Mouse (Mus musculus) lung, postnatal 14 days (tissue): Measurements from ENCODE around the gene Lrrc4c.

Source experiments
- DNase-seq: peaks from one replicate; pipeline ENCODE4 v3.0.0; 2021

The Lrrc4c gene

DNA sequence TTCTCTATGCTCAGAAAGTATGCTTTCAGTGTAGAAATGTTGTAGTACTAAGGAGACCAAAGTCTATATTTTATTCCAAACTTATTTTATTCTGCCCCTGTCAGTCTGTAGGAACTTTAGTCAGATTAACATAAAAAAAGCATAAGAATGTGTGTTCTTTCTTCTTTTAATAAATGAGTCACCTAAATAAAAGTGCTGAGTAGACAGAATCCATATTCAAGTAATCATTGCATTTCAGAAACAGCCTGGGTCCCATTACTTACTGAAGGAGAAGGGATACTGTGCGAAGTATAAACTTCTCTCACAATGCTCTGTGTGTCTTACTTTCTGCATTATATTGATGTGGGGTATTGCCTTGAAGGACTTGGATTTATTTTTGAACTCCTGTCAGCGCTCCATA is 255.8 kb downstream of the Lrrc4c start:
- DNase-seq: no peak

GRCm38 (mm10) chr2:96577701-96578100 is 259.7 kb downstream of the Lrrc4c start:
- DNase-seq: no peak

DNA sequence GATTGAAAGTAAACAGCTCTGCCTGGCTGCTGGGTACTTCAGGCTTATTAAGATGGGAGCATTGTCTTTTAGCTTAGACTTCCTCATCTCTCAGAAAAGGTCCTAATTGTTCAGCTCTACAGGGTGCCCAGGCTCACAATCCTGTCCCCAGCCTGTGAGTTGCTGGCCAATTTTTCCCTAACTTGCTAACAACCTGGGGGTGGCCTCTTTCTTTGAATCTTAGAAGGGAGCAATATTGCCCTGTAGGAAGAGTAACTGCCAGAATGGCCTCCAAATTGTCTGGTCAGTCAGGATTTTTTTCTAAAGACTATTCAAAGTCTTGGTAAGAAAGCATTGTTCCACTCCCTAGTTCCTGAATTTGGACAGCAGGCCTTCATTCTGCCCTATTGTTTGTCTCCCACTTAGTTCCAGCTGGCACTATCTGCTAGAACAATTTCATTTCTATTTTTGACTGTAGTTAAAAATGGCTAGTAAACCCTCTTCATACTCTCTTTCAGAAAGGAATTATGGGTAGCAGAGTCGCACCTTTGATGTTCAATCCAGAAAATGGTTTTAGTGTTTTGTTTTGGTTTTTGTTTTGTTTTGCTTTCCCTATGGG is 262.3 kb downstream of the Lrrc4c start:
- DNase-seq: no peak

GRCm38 (mm10) chr2:96585665-96586064 is 267.7 kb downstream of the Lrrc4c start:
- DNase-seq: no peak

- DNase-seq: no peak
Observed at GRCm38 (mm10) chr2:96604801-96605200, 286.8 kb downstream of the Lrrc4c start.

DNA sequence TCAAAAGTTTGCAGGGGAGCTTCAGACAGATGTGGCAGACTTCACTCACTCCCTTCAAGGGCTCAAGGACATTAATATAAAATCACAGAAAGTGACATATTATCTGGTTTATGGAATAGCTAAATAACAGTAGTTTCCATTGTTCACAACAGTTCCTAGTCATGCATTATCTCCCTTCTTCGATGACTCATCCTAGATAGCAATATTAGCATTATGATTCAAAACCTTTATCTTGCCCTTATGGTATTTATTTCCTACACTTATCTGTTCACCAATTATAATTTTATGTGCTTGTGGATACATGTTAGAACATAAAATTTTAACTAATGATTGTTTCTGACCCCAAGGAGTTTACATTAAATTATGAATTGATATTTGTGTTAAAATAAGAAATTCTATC is 296.2 kb downstream of the Lrrc4c start:
- no peak for DNase-seq

GRCm38 (mm10) chr2:96618691-96619205 is 300.8 kb downstream of the Lrrc4c start:
- no peak for DNase-seq

DNA sequence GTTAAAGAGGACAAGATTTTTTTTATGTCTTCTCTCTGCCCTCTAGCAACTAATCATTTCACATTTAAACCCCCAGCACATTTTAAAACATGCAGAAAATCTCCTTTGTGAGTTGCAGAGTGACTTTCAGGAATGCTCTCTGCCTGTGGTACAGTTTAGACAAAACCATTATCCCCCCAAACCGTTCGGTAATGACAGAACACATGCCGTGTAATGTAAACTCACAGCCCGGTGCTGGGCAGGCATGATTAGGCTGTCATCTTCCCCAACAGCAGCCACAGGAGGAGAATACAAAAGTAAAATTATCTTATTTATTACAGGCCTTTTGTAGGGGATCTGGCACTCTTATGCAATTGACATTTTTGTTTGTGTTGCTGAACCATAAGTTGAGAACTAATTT is 349.1 kb downstream of the Lrrc4c start:
- DNase-seq: no peak

- DNase-seq: no peak
Observed at GRCm38 (mm10) chr2:96681806-96682205, 363.8 kb downstream of the Lrrc4c start.

DNA sequence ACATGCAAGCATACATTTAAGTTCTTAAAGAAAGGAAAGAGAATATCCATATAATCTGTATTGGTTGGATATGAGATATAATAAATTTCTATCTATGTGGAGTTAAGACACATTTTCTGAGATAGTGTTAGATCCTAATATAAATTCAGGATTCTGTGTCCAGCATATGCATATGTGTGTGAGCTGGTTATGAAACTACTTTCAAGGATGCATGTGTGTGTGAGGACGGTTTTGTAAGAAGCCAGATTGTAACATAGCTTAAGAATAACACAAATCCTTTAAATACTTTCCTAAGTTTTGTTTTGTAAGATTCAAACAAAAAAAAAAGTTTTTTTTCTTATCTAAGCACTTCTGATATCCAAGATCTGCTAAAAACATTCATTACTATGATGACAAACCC is 367.4 kb downstream of the Lrrc4c start:
- no peak for DNase-seq

- DNase-seq: no peak
Observed at GRCm38 (mm10) chr2:96705004-96705403, 387.0 kb downstream of the Lrrc4c start.

DNA sequence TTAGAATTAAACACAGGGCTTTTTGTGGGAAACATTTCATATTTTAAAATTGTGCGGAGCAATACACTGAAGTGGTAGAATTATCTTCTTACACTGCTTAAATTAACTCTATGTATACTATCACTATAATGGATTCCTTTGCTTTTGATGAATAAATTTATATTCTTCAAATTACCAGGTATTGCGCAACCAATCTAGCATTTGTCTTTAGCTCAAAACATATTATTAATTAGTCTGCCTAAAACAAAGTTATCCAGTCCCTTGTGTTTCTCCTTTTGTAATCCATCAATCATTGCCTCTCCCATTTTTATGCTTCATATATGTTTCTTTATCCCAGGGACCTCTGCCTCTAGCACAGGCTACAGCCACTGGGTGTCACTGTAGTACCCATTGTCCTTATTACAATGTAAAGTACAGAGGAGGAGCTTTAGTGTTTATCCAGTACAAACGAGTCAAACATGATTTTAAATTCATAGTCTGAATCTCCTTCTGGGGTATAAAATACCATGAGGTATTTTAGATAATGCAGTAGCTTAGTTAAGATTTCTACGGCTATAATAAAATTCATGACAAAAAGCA is 389.9 kb downstream of the Lrrc4c start:
- DNase-seq: no peak

DNA sequence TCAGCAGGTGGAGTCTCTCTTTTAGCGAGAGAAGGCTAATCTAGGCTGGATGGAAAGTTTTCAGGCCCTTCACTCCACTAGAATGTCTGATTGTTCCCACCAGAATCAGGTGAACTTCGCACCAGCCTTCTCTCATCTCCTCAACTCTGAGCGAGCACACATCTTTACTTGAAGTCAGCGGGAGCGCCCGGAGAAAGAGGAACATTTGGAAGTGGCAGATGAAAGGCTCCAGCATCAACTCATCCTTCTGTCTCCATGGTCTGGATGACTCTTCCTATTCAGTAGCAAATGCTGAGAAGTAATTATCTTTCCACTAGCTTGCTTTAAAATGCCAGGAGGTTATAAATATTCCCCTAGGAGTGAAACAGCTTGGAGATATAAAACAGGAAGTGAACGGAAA is 396.6 kb downstream of the Lrrc4c start:
- DNase-seq: no peak

GRCm38 (mm10) chr2:96717353-96717752 is 399.4 kb downstream of the Lrrc4c start:
- DNase-seq: no peak

DNA sequence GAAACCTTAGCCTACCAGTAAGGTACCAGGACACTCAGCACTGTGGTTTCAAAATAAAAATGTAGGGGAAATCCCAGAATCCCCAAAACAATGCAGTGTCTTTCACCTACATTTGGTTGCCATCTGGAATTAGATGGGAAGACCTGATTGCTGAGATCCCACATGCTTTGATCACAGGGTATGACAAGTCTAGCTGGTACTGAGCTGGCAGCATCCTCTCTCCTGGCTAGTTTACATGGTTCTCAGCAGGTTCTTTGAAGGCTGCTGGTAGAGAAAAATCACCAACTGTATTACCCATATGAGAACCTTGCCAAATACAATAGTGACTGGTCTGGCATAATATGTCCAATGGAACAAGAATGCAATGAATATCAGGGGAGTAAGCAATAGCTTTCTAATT is 405.4 kb downstream of the Lrrc4c start:
- no peak for DNase-seq

GRCm38 (mm10) chr2:96736081-96736480 is 418.1 kb downstream of the Lrrc4c start:
- no peak for DNase-seq

- no peak for DNase-seq
Observed at GRCm38 (mm10) chr2:96755066-96755465, 437.1 kb downstream of the Lrrc4c start.

DNA sequence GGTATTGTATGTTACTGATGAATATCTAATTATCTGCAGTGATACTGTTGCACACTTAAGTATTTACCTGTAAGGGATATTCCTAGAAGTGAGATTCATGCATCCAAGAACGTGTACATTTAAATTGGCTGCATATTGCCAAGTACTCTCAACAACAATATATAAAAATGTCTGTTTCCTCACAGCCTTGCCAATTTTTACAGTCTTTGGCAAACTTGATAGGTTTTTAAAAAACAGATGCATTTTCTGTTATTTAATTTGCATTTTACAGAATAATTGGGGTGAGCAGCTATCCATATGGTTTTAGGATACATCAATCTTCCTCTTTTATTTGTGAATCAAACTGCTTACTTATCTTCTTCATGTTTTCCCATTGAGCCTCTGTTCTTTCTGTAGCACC is 439.7 kb downstream of the Lrrc4c start:
- DNase-seq: no peak

GRCm38 (mm10) chr2:96763538-96763937 is 445.6 kb downstream of the Lrrc4c start:
- DNase-seq: no peak

DNA sequence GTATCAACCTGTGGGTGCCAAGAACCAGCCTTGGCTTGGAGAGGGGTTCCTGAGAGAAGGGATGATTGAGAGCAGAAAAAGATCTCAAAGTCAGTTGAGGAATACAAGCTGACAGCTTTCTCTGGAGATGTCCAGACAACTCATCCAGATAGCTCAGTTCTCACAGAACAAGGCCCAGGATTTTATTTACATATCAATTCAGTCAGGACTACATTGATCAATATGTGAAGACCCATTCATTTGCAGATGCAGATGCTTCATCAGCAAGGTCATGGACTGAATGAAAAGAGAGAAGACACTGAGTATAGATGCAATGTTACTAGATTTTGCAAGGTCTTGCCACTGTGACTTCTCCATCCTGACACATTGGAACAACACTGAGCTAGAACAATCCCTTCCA is 457.4 kb downstream of the Lrrc4c start:
- DNase-seq: no peak

GRCm38 (mm10) chr2:96796681-96797385 is 478.9 kb downstream of the Lrrc4c start:
- no peak for DNase-seq

- no peak for DNase-seq
Observed at GRCm38 (mm10) chr2:96850839-96851396, 532.9 kb downstream of the Lrrc4c start.

DNA sequence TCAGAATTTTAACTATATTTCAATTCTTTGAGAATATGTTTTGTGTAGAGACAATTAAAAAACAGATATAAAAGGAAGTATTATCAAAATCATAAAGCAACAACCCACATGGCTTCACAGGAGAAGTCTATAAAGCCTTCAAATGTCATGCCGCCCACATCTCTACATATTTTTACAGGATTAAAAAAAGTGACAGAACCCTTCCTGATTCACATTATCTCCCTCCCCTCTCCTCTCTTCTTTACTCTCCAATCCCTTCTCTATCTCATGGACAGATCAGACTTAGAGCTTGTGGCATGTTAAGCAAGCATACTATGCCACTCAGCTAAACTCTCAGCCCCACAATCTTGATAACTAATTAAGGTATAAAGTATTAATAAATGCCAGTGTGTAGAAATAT is 535.8 kb downstream of the Lrrc4c start:
- DNase-seq: no peak

DNA sequence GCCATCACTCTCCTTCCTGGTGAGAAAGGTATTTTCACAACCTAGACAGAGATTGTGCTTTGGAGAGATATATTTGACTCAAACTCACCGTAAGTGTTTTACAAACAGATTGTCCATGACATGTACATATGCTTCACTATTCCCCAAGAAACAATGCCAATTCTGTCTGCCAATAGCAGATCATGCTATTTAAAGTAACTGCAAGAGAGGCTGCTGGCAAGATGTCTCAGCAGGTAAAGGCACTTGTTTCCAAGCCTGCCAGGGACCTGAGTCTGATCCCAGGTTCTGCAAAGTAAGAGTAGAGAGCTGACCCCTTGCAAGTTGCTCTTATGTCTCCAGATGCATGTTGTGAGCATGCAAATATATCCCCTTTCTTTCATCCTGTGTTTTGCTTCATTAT is 558.1 kb downstream of the Lrrc4c start:
- DNase-seq: no peak
